Mouse (Mus musculus): ENCODE measurements around the gene Rxra.

Gene Rxra

GRCm38 (mm10) chr2:27806691-27807090 is 130.5 kb downstream of the Rxra start:
- in situ Hi-C loops (cut with MboI): no loop called here

GRCm38 (mm10) chr2:27807684-27808083 is 131.4 kb downstream of the Rxra start:
- in situ Hi-C loops (cut with MboI): no loop called here

GRCm38 (mm10) chr2:27809897-27810296 is 133.7 kb downstream of the Rxra start:
- in situ Hi-C loops (cut with MboI): no loop called here

Measured in mature B cell (primary cell).